16 mouse cellular contexts compared by ENCODE assay signal in genomic region chr17:11432593-11432992, GRCm38 (mm10).
"Had no signal": no experiment of that assay in that cellular context is flagged by ENCODE, and none has a peak within 500 bp of the region (broad histone marks: within the 10 kb centered on the region; RNA-seq: fewer than 3 reads in every experiment).

No protein-coding gene starts in this region.

- H3K4me2 ChIP-seq: kidney, embryonic 15.5 days; liver, embryonic 13.5 days; midbrain, embryonic 12.5 days; neural tube, embryonic 13.5 days; stomach, embryonic 15.5 days had no signal

- DNase-seq: kidney, adult 2 months; kidney, postnatal 10 days; kidney, postnatal 36 days; liver, embryonic 13.5 days; lung, adult 2 months; lung, postnatal 14 days; lung, postnatal 4 days; retina, postnatal 1 day; right cerebral cortex, postnatal 25 days; spleen, adult 18-20 months; thymus, postnatal 25 days had no signal

- H3K36me3 ChIP-seq: kidney, embryonic 15.5 days; liver, embryonic 13.5 days; midbrain, embryonic 12.5 days; neural tube, embryonic 13.5 days; stomach, embryonic 15.5 days had no signal

- ATAC-seq: intestine, postnatal 0 days had no signal

- H3K9me3 ChIP-seq: liver, embryonic 13.5 days; midbrain, embryonic 12.5 days; neural tube, embryonic 13.5 days; stomach, embryonic 15.5 days had no signal

- H3K4me1 ChIP-seq: kidney, embryonic 15.5 days; liver, embryonic 13.5 days; midbrain, embryonic 12.5 days; neural tube, embryonic 13.5 days; stomach, embryonic 15.5 days had no signal

- H3K4me3 ChIP-seq: kidney, embryonic 15.5 days; liver, embryonic 13.5 days; midbrain, embryonic 12.5 days; neural tube, embryonic 13.5 days; stomach, embryonic 15.5 days had no signal

- H3K27ac ChIP-seq: kidney, embryonic 15.5 days; liver, embryonic 13.5 days; midbrain, embryonic 12.5 days; neural tube, embryonic 13.5 days; stomach, embryonic 15.5 days had no signal

- H3K27me3 ChIP-seq: kidney, embryonic 15.5 days; liver, embryonic 13.5 days; midbrain, embryonic 12.5 days; neural tube, embryonic 13.5 days; stomach, embryonic 15.5 days had no signal

- H3K9ac ChIP-seq: kidney, embryonic 15.5 days; liver, embryonic 13.5 days; midbrain, embryonic 12.5 days; neural tube, embryonic 13.5 days; stomach, embryonic 15.5 days had no signal
